Comparison of ENCODE assay signal across 9 mouse cellular contexts in the genomic region with DNA sequence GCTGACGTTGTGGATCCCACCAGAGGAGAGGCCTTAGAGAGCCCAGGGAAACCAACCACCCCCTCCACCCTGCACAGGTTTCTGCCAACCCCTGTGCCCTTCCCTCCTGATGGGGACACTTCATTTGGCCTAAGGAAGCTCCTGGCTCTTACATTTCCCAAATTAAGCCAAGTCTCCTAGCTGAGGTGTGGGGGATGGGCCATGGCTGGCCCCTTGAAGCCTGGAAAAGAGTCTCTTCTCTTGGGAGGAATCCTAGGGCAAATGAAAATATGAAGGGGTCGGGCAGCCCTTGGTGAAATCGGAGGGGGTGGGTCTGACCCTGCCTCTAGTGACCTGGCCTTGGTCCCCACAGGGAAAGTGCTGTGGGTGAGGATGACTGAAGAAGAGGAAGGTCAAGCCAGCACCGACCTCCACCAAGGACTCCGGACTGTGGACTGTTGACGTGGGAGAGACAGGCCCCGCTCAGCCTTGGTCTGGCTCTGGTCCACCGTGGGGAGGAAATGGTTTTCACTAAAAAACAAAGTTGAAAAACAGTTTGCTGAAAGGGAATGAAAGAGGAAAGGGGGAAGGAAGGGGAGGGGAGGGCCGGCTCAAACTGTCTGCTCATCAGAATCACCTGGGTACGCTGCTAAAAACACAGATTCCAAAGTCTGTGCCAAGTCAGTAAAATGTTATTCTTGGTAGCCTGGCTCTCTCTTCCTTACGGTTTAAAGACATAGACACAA.
DNase-seq lines count a peak whose midpoint lies in the region; ATAC-seq and TF ChIP-seq lines count a peak whose summit lies in the region.
"Had no signal": no experiment of that assay in that cellular context is flagged by ENCODE, and none has a peak within 500 bp of the region (broad histone marks: within the 10 kb centered on the region; RNA-seq: fewer than 3 reads in every experiment).

No protein-coding gene starts in this region.

- H3K9ac ChIP-seq in midbrain, embryonic 14.5 days (replicated peaks; ENCODE audit: low read length): no peak overlapping the region
- H3K9ac ChIP-seq in heart, embryonic 15.5 days: no peak overlapping the region
- H3K9ac ChIP-seq in stomach, embryonic 15.5 days: no peak overlapping the region

- H3K4me1 ChIP-seq in midbrain, embryonic 10.5 days: peaks cover 23% of the 10 kb centered on the region
- no peaks in the 10 kb centered on the region for H3K4me1 ChIP-seq in midbrain, embryonic 14.5 days (ENCODE audit: control insufficient read depth, insufficient read depth, low read length)
- H3K4me1 ChIP-seq in heart, embryonic 15.5 days (replicated peaks): peaks cover 28% of the 10 kb centered on the region
- peaks cover 26% of the 10 kb centered on the region for H3K4me1 ChIP-seq in stomach, embryonic 15.5 days
- H3K4me1 ChIP-seq in thymus, adult 2 months (replicated peaks; ENCODE audit: control insufficient read depth, insufficient read depth, low read length): peaks cover 41% of the 10 kb centered on the region

- H3K27me3 ChIP-seq in midbrain, embryonic 10.5 days (ENCODE audit: low read depth, poor library complexity, severe bottlenecking): peaks cover 4% of the 10 kb centered on the region; the same call in 1 of the 2 replicates
- H3K27me3 ChIP-seq in midbrain, embryonic 14.5 days (ENCODE audit: control insufficient read depth, insufficient read depth, low read length): no peaks in the 10 kb centered on the region
- H3K27me3 ChIP-seq in heart, embryonic 15.5 days: no peaks in the 10 kb centered on the region
- H3K27me3 ChIP-seq in stomach, embryonic 15.5 days (replicated peaks): no peaks in the 10 kb centered on the region
- H3K27me3 ChIP-seq in thymus, adult 2 months (ENCODE audit: control insufficient read depth, insufficient read depth, low read length): no peaks in the 10 kb centered on the region

- no peak for DNase-seq in midbrain, embryonic 10.5 days (ENCODE audit: low spot score)
- DNase-seq in midbrain, embryonic 14.5 days: no peak
- DNase-seq in kidney, postnatal 36 days: peak; percentile 88 to 89
- DNase-seq in thymus, postnatal 4 days: no peak
- no peak for DNase-seq in thymus, adult 2 months
- no peak for DNase-seq in left cerebral cortex, adult 9 months (ENCODE audit: low spot score in 2 of 2)

- no peak for TF ChIP-seq CTCF in thymus, adult 2 months (IDR thresholded peaks at IDR 0.05; ENCODE audit: borderline replicate concordance, control insufficient read depth, extremely low read depth, insufficient read depth, low read length, poor library complexity)

- peaks cover 3% of the 10 kb centered on the region; the same call in 1 of the 2 replicates for H3K9me3 ChIP-seq in midbrain, embryonic 10.5 days (replicated peaks)
- H3K9me3 ChIP-seq in midbrain, embryonic 14.5 days (ENCODE audit: control insufficient read depth, low read length): no peaks in the 10 kb centered on the region; the same call in 1 of the 2 replicates
- H3K9me3 ChIP-seq in heart, embryonic 15.5 days (replicated peaks): no peaks in the 10 kb centered on the region; the same call in 1 of the 2 replicates
- H3K9me3 ChIP-seq in stomach, embryonic 15.5 days: no peaks in the 10 kb centered on the region

- H3K36me3 ChIP-seq in midbrain, embryonic 10.5 days: no peaks in the 10 kb centered on the region
- no peaks in the 10 kb centered on the region for H3K36me3 ChIP-seq in midbrain, embryonic 14.5 days (ENCODE audit: control insufficient read depth, insufficient read depth, low read length)
- H3K36me3 ChIP-seq in heart, embryonic 15.5 days: no peaks in the 10 kb centered on the region
- no peaks in the 10 kb centered on the region for H3K36me3 ChIP-seq in stomach, embryonic 15.5 days
- H3K36me3 ChIP-seq in thymus, adult 2 months (ENCODE audit: control insufficient read depth, insufficient read depth, low read length): no peaks in the 10 kb centered on the region
- H3K36me3 ChIP-seq: G1E had no signal

- H3K4me2 ChIP-seq in midbrain, embryonic 14.5 days (ENCODE audit: low read length): no peak overlapping the region
- no peak overlapping the region for H3K4me2 ChIP-seq in heart, embryonic 15.5 days
- no peak overlapping the region for H3K4me2 ChIP-seq in stomach, embryonic 15.5 days

- 71% methylated on average over 11 of the region's 11 CpGs for WGBS in midbrain, embryonic 10.5 days
- WGBS in midbrain, embryonic 14.5 days: 84% methylated on average over 11 of the region's 11 CpGs
- 26% methylated on average over 11 of the region's 11 CpGs for WGBS in heart, embryonic 15.5 days
- WGBS in stomach, embryonic 15.5 days: 41% methylated on average over 11 of the region's 11 CpGs
- WGBS in thymus, adult 2 months: 32% methylated on average over 11 of the region's 11 CpGs

- H3K4me3 ChIP-seq in midbrain, embryonic 10.5 days: no peak overlapping the region
- no peak overlapping the region for H3K4me3 ChIP-seq in midbrain, embryonic 14.5 days (replicated peaks; ENCODE audit: low read depth, low read length)
- H3K4me3 ChIP-seq in heart, embryonic 15.5 days: no peak overlapping the region
- no peak overlapping the region for H3K4me3 ChIP-seq in stomach, embryonic 15.5 days (replicated peaks)
- H3K4me3 ChIP-seq in thymus, adult 2 months (ENCODE audit: control insufficient read depth, insufficient read depth, low read length): no peak overlapping the region

- no peak for TF ChIP-seq POLR2A in thymus, adult 2 months (IDR thresholded peaks at IDR 0.05; ENCODE audit: control insufficient read depth, extremely low read depth, insufficient read depth, low read length, poor library complexity)

- no peak for ATAC-seq in midbrain, embryonic 14.5 days (ENCODE audit: low FRiP score, low TSS enrichment)
- ATAC-seq in heart, embryonic 15.5 days (replicated peaks; ENCODE audit: insufficient number of reproducible peaks, insufficient read depth, low FRiP score, low read depth): peak; percentile 64; the same call in 1 of the 2 replicates
- no peak for ATAC-seq in stomach, embryonic 15.5 days (ENCODE audit: insufficient read depth, low FRiP score, low read depth)

- H3K27ac ChIP-seq in midbrain, embryonic 10.5 days (replicated peaks): peak overlapping the region; percentile 63
- no peak overlapping the region for H3K27ac ChIP-seq in midbrain, embryonic 14.5 days (replicated peaks; ENCODE audit: low read depth, low read length)
- peak overlapping the region; percentile 45 for H3K27ac ChIP-seq in heart, embryonic 15.5 days
- peak overlapping the region; percentile 65 for H3K27ac ChIP-seq in stomach, embryonic 15.5 days
- H3K27ac ChIP-seq in thymus, adult 2 months (ENCODE audit: control insufficient read depth, insufficient read depth, low read length): no peak overlapping the region

Comparison
In these comparisons a context has a peak if more than half of its experiments do, and no peak if none do; other contexts are left out.
1. H3K27ac ChIP-seq: peak in midbrain, embryonic 10.5 days (single experiment), heart, embryonic 15.5 days (single experiment) and stomach, embryonic 15.5 days (single experiment); none in midbrain, embryonic 14.5 days (single experiment) and thymus, adult 2 months (single experiment).
2. DNase-seq: peak in kidney, postnatal 36 days (2 of 2); none in midbrain, embryonic 10.5 days (single experiment), midbrain, embryonic 14.5 days (single experiment), thymus, postnatal 4 days (single experiment), thymus, adult 2 months (single experiment) and left cerebral cortex, adult 9 months (0 of 2).